Mouse (Mus musculus): Measurements from ENCODE around the gene D7Ertd443e.

D7Ertd443e gene

GRCm38 (mm10) chr7:134289611-134290301 is 95.7 kb downstream of the D7Ertd443e start:
- no peak for DNase-seq (ENCODE audit: inconsistent ontology term)

DNA sequence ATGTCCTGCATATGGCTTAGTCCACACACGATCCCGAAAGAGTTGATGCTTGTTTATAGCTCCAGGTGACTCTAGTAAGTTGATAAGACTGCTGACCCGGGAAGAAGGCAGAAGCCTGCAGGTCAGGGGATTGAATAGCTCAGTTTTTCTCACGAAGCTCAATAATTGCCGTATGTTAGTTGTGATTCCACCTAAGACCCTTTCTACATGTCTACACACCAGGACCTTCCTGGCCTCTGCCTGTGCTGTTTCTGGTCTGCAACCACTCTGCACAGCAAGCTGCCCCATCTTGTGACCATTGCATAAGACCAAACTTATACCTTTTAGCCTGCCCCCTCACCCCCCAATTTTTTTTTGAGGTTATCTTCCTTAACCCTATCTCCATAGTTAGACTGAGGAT is 96.3 kb downstream of the D7Ertd443e start:
- no peak for DNase-seq (ENCODE audit: inconsistent ontology term)

DNA sequence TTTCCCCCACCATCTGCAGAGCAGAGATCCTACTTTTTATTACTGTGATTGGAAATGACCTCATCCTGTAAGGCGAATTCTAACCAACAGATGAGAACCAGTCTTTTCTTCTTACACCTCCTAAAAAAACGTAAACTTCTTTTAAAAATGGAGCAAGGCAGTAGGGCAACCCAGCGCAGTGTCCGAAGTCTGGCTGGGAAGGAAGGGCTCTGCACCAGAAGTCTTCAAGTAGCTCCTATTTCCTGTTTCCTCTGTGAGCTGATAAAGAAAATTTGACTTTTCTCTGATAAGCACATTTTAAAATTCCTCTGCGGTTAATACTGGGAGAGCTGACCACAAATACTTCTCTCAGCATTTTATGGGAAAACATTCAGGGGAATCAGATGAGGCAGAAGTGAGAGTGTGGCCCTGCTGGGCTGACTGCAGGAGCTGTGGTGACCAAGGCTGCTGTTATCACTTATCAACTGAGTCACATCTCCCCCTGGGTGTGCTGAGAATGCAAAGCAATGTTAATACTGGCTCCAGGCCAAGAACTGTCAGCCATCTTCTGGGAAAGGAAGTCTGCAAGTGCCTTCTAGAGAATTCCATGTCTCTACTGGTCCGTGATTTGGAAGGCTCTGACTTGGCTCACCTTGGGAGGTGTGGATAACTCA is 97.8 kb downstream of the D7Ertd443e start:
- DNase-seq (ENCODE audit: inconsistent ontology term) = peak; percentile 69

- no peak for DNase-seq (ENCODE audit: inconsistent ontology term)
Measured at GRCm38 (mm10) chr7:134272956-134273355, 112.5 kb downstream of the D7Ertd443e start.

- no peak for DNase-seq (ENCODE audit: inconsistent ontology term)
Measured at GRCm38 (mm10) chr7:134272421-134272820, 113.0 kb downstream of the D7Ertd443e start.

DNA sequence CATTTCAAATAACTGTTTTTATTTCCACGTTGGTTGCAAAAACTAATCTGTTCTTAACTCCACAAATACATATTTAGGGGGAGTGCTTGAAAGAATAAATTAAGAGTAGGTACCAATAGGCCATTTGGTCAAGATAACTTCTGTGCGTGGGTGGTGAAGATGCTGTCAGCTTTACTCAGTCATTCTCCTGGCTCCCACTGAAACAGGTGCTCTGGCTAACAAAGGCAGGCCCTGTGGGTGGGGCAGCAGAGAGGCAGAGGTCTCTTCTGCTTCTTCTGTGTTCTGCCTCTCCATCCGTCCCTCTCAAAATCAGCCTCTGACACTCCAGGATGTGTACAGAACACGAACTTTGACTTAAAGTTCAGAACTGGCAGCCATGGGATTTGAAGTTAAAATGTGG is 119.7 kb downstream of the D7Ertd443e start:
- DNase-seq (ENCODE audit: inconsistent ontology term) = no peak

- DNase-seq (ENCODE audit: inconsistent ontology term) = peak; percentile 45
Measured at GRCm38 (mm10) chr7:134263146-134263906, 122.1 kb downstream of the D7Ertd443e start.

DNA sequence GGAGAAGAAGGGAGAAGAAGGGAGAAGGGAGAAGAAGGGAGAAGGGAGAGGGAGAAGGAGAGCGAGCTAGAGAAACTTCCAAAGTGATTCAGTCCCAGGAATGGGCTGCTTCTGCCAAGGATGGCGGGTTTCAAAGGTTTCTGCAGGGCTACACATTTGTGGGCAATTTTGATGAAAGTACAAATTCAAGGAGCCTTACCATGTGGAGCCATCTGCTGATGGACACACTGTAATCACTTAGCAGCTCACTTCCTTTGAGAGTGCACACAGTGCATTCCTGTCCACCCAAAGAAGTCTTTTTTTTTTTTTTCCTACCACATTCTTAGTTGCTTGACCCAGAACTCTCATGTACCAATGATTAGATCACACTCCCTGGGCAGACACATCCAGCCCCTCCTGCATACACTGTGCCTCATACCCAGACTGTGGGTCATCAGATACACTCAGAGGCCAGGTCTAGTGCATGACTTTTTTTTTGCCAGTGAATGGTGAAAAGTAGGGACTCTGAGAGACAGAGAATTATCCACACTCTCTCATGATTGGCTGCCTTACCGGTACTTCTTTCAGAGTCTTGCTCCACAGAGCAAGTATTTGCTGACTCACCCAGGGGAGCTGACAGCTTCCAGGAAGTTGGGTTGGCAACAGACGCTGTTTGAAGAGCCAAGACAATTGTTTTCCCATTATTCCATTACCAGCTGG is 124.3 kb downstream of the D7Ertd443e start:
- peak; percentile 97 for DNase-seq (ENCODE audit: inconsistent ontology term)

- DNase-seq (ENCODE audit: inconsistent ontology term) = no peak
Measured at GRCm38 (mm10) chr7:134250273-134250870, 135.1 kb downstream of the D7Ertd443e start.

DNA sequence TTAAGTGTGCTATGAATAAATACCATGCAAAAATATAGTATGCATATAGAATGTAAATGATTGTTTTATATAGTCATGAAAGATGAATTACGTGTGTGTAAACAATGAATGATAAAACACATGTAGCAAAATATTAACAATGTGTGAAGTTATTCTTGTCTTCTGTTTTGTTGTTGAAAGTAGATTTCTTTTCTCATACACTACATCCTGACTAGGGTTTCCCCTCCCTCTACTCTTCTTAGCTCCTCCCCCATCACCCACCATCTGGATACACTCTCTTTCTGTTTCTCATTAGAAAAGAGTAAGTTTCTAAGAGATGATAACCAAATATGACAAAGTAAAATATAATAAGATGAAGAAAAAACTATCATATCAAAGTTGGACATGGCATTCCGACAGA is 137.4 kb downstream of the D7Ertd443e start:
- DNase-seq (ENCODE audit: inconsistent ontology term) = no peak

GRCm38 (mm10) chr7:134246624-134247023 is 138.8 kb downstream of the D7Ertd443e start:
- DNase-seq (ENCODE audit: inconsistent ontology term) = peak; percentile 58

- DNase-seq (ENCODE audit: inconsistent ontology term) = no peak
Measured at GRCm38 (mm10) chr7:134242773-134243172, 142.7 kb downstream of the D7Ertd443e start.

DNA sequence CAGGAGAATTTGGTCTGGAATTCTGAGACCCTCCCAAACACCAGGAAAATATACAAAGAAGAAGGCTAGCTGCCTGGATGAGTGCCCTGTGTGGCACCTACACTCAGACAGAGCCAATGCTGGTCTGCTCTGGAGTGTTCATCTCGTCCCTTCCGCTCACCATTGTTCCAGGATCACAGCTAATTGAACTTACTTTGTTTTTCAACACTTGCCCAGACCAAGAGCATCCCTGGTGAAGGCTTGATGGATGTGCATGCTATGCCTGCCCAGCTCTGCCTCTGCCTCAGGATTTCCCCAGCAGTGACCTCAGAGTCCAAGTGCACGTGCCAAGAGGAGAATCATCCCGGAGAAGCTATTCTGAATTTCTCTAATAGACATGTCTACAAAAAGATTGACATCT is 144.2 kb downstream of the D7Ertd443e start:
- no peak for DNase-seq (ENCODE audit: inconsistent ontology term)

GRCm38 (mm10) chr7:134240579-134240978 is 144.9 kb downstream of the D7Ertd443e start:
- DNase-seq (ENCODE audit: inconsistent ontology term) = no peak

GRCm38 (mm10) chr7:134238863-134239262 is 146.6 kb downstream of the D7Ertd443e start:
- no peak for DNase-seq (ENCODE audit: inconsistent ontology term)

DNA sequence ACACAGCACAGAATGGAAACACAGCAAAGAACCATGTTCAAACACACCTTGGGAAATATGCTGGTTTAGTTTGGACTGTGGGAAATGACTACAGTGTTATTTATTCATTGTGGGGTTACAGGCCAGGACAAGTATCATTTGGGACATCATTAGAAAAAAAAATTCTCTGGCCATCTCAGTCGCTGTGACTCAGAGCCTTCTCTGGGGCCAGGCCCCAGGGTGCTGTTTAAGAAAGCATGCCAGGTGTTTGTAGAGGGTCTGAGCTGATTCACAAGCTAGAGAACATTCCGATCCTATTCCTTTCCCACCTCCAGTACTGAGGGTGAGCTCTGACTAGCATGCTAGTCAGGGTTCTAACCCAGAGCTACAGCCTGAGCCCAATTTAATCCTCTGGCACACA is 148.1 kb downstream of the D7Ertd443e start:
- peak; percentile 63 for DNase-seq (ENCODE audit: inconsistent ontology term)

GRCm38 (mm10) chr7:134236727-134237126 is 148.7 kb downstream of the D7Ertd443e start:
- DNase-seq (ENCODE audit: inconsistent ontology term) = peak; percentile 52

- DNase-seq (ENCODE audit: inconsistent ontology term) = no peak
Measured at GRCm38 (mm10) chr7:134235552-134235951, 149.9 kb downstream of the D7Ertd443e start.

DNA sequence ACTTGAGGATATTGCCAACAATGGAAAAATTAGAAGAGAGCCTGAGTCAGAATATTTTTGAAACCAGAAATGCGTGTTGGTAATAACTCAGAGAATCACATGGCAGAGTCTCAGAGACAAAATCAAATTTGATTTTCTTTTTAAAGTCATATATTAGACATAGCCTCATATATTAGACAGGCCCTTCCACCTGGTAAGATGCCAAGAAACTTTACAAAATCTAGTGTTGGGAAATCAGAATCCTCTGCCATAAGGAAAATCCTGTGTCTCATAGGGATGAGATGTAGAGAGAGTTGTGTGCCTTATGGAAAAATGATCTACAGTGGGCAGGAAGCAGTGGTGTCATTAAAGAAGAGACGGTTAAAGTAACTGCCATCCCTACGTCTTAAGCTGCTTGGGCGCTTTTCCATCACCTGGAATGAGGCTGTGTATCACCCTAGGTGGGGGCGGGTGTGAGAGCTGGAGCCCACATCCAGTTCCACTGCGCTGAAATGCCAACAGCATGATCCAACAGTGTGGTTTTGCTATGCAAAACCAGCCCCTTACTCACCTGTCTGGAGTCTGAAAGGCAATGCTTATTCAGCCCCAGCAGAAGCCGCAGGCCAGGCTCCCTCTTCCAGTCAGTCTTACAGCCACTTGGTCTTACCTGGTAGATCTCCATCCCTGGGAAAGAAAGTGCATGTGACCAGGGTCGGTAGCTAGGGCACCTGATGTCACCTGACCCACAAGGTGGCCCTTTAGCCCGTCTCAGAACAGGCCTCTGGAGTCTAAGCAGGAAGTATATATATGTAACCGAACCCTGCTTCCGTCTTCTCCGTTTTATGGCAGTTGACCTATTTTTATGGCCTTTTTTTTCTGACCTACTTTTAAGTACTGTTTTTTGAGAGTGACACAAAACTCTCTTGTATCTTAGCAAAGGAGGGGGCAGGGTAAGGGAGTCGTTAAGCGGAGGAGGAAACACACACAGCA is 153.8 kb downstream of the D7Ertd443e start, which contains the start of gene Adam12:
Gene Adam12 (minus strand): TSS at position 769 of the 969 bp plus-strand sequence.
- no peak for DNase-seq (ENCODE audit: inconsistent ontology term)

GRCm38 (mm10) chr7:134230708-134231107 is 154.8 kb downstream of the D7Ertd443e start:
- DNase-seq (ENCODE audit: inconsistent ontology term) = no peak

Measured in Muller cell, postnatal 12 days (primary cell).